Mouse (Mus musculus) embryonic fibroblast, embryonic 13.5 days (primary cell): ENCODE data around the gene Farp1.

ENCODE experiments used
- CTCF ChIP-seq: IDR thresholded peaks from 2 replicates; pipeline ENCODE4 v1.5.1; 2011; ENCODE audit warnings: mild to moderate bottlenecking, control low read depth, low read length, moderate library complexity, borderline replicate concordance; ENCODE audit not compliant: insufficient read depth
- POLR2A ChIP-seq: IDR thresholded peaks from 2 replicates; pipeline ENCODE4 v1.6.1; 2011; ENCODE audit warnings: low read depth, mild to moderate bottlenecking, control low read depth, low read length, moderate library complexity

GRCm38 (mm10) chr14:121037276-121037675 lies 2.3 kb downstream of the Farp1 start:
- TF ChIP-seq POLR2A = peak; percentile 40
- TF ChIP-seq CTCF = no peak
